Mouse (Mus musculus) 3T3-L1 (cell line): ENCODE data around the gene Nuak1.

Experiments
- DNase-seq: peaks from one replicate; pipeline ENCODE4 v3.0.0-alpha.2; 2015; ENCODE audit warnings: low read depth, low spot score

Gene Nuak1

GRCm38 (mm10) chr10:84411122-84412105 lies 29.0 kb downstream of the Nuak1 start:
- DNase-seq: peak; percentile 18

DNA sequence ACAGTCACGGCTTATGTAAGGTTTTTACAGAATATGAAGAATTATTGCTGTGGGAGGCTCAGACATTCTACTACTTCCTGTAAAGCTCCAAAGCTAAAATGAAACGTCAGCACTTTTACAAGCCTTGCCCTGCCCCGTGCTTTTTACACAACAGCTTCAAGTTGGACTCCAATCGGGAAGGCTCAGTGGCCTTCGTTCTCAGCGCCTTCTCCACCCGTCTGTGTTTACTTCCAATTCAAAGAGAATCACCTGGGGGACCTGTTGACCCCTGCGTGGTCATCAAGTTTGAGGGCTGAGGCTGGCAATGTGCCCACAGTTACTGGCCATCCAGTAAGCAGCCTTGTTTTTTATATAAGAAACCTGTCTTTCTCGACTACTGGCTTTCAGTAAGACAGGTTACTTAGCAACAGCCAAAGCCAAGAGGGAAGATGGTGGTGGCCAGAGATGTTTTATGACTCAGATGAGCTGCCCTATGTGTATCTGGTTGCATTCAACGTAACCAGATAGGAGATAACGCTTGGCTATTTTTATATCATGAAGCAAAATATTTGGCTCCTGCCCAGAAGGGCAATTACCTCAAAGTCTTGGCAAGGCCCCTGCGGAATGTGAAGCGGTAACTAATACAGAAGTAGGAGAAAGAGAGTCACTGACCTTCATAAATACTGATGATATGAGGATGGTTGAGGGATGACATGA lies 31.3 kb downstream of the Nuak1 start:
- DNase-seq: peak; percentile 80

GRCm38 (mm10) chr10:84405135-84405776 lies 35.1 kb downstream of the Nuak1 start:
- DNase-seq: no peak

- DNase-seq: no peak
Measured at GRCm38 (mm10) chr10:84401907-84402371, 38.5 kb downstream of the Nuak1 start.

DNA sequence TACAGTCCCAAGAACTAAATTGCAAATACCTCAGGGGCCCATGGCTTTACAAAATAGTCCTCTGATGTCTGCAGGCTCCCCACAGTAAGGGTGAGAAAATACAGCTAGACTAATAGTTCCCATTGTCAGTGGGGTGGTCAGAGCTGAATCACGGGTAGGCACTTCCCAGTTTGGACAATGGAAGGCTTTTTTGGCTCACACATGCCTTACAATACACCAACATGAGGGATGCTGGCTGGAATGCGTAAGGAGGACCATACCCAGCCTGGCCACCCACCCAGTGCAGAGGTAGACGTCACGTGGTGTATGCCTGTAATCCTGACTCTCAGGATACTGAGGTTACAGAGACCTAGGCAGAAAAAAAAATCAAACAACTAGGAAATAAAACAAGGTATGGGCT lies 39.2 kb downstream of the Nuak1 start:
- DNase-seq: no peak

DNA sequence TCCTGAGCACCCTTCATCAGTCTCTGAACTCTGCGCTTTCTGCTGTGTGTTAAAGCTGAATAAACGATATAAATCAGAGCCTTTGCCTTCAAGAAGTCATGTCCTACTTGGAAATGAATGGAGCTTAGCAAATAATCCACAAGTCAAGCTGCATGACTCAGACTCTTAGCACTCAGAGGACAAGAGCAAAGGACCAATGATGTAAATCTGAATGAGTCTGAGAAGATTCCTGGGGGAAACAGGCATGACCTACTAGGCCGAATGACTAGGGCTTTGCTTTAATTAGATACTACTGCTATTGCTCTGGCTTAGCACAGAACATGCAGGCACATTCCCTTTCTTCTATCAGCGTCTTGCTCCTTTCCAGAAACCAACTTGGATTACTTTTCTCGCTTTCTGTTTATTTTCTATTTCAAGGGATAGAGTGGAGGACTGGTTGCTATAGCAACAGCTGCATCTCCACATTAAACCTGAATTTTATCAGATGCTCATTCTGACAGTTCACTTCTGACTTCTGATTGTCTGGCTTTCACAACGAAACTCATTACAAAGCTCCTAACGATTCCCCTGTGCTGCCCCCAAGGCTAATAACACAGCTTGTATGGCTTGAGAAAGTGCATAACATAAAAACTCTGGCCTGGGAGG lies 40.2 kb downstream of the Nuak1 start:
- DNase-seq: peak; percentile 58

- DNase-seq: no peak
Measured at GRCm38 (mm10) chr10:84397276-84397675, 43.1 kb downstream of the Nuak1 start.

DNA sequence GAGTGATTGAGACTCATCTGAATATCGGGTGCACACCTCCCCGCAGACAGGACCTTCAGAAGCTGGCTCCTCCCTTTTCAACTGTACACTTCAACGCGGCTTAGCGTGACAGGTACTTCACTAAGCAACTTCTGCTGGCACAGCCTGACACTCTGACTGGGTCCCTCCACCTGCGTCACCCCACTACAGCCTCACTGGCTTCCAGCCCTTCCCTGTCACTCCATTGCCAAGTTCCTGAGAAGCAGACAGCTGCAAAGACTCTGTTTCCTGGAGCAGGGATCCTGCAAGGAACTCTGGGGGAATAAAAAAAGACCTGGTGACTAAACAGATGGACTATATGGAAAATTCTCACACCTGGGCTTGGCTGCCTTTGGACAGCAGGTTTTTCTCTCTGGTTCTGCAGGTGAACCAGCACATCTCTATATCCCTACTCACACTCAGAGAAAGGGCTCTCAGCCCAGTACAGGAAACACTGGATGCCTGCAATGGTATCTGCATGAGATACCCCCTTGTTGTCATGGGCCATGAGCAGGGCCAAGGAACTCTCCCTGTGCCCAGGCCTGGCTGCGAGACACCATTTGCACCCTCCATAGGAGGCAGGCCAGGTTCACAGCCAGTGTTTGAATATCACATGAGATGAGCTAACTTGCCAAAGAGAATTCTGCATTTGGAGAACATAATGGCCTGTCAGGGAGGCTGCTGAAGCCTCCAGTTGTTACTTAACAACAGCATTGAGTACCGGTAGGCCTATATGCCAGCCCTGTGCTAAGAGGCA lies 44.3 kb downstream of the Nuak1 start:
- no peak for DNase-seq

DNA sequence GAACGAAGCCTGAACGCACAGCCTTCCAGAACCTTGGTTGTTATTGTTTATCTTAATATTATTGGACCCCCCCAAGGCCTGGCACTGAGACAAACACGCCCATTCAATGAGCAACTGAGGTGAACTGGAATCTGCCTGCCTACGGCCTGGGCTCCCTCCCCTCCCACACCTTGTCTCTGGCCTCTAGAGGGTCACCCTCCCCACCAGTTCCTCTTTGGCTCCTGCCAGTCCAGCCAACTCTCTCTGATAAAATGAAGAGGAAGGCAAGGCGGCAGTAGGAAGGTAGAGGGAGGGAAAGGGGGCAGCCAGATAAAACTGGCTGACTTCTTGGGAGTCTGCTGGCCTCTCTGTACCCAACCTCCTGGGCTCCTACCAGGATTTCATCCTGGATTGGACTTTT lies 45.1 kb downstream of the Nuak1 start:
- no peak for DNase-seq

- no peak for DNase-seq
Measured at GRCm38 (mm10) chr10:84393881-84394280, 46.5 kb downstream of the Nuak1 start.

- DNase-seq: no peak
Measured at GRCm38 (mm10) chr10:84393405-84393804, 47.0 kb downstream of the Nuak1 start.

DNA sequence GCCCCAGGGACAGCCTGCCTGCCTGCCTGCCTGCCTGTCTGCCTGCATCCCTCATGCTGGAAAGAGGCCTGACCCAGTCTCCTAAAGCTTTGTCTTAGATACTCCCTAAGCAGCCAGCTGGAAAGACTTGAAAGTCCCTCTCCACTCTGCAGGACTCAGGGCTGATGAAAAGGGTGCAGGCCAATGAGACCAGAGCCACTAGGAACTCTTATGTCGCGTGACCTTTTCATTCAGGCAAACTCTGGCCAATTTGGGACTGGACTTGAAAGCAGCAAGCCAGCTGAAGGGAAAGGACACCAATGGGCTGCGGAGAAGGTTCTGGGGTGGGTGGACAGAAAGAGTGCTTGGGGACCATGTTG lies 47.7 kb downstream of the Nuak1 start:
- DNase-seq: no peak

DNA sequence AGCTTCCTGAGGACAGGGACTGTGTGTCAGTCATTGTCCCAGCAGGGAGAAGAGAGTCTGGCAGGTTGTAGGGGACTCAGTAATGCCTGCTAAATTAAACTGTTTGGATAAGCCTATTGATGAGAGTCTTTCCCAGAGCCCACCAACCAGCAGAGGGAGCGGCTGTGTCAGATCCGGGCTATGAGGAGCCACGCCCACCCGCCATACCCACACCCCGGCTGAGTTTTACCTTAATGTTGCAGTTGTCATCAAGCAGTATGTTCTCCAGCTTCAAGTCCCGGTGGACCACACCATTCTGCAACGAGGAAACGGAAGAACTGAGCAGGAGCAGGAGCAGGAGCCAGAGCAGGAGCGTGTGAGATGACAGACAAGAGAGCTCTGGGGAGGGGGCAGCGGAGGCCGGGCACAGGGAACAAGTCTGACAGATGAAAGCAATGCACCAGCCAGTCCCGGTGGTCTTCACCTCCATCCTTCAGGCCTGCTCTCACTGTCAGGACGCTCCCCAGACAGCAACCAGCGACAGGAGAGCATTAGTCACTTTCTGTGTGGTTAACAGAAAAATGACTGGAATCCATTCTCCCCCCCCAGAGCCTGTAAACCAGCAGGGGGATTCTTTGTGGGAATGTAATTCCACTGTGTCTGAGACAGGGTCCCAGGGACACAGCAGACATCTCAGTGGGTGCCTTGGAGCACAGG lies 48.2 kb downstream of the Nuak1 start:
- peak; percentile 81 for DNase-seq

DNA sequence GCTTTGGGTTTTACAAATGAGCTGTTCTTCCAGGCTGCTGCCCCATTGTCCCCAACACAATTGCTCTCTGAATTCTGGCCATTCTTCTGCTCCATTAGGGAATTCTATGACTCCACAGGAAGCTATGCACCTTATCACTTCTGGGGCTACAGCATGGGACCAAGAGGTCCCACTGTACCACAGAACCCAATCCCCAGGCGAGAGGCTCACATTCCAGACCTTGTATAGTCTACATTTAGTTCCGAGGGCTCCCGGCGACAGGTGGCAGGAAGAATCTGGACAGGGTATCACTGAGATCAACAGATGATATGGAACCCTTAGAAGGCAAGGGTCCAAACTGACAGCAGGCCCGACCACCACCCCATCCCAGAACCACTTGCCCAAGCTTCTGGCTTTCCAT lies 50.7 kb downstream of the Nuak1 start:
- DNase-seq: peak; percentile 9

DNA sequence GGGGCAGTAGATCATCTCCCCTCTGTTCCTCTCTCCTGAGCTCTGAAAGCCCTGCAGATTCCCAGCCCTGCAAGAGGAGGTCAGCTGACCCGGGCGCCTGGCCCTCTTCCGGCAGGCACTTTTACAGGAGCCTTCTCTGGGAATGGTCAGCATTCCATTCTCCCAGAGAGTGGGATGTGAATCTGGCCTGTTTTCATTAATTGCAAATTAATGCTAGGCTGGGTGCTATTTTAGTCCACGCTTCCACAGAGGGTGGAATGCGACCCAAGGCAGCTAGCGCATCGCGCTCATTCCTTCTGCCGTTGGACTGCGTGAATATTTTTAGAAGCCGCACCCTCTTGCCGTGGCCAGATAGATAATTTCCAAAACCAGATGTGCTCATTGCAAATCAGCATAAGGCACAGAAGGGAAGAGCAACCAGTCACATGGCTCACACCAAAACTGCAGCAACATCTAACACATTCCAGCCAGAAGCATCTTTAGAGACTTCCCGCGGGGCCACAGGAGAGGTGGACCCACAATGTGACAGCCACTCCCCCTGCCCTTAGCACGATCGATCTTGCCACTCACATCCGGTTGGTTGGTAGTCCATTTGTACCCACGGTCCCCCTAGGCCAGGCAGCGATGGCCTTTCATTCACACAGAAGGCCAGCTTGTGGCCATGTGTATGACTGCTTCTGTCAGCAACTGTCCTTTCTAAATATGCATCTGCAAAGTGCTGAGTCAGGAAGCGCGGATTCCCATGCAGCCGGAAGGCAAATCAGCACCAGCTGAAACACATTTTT lies 51.8 kb downstream of the Nuak1 start:
- no peak for DNase-seq

- DNase-seq: no peak
Measured at GRCm38 (mm10) chr10:84387338-84387737, 53.1 kb downstream of the Nuak1 start.

- no peak for DNase-seq
Measured at GRCm38 (mm10) chr10:84386625-84387242, 53.7 kb downstream of the Nuak1 start.

GRCm38 (mm10) chr10:84386214-84386613 lies 54.2 kb downstream of the Nuak1 start:
- DNase-seq: no peak

GRCm38 (mm10) chr10:84384761-84385160 lies 55.6 kb downstream of the Nuak1 start:
- no peak for DNase-seq
